Mouse (Mus musculus) lung, adult 2 months (tissue): ENCODE measurements around the gene Elmo3.

ENCODE experiments used
- CTCF ChIP-seq: fragments of 200-500 bp; IDR thresholded peaks from 2 replicates; pipeline ENCODE4 v1.5.1; 2011; ENCODE audit warnings: mild to moderate bottlenecking, low read length, control low read depth; ENCODE audit not compliant: insufficient read depth
- POLR2A ChIP-seq: fragments of 200-500 bp; IDR thresholded peaks from 2 replicates; pipeline ENCODE4 v1.6.1; 2011; ENCODE audit warnings: low read depth, mild to moderate bottlenecking, control low read depth, low read length, borderline replicate concordance; ENCODE audit errors: extremely low read depth

- TF ChIP-seq POLR2A = no peak
- TF ChIP-seq CTCF = no peak
Observed at GRCm38 (mm10) chr8:105315073-105315769, 9.8 kb downstream of the Elmo3 start.
